Mouse (Mus musculus): ENCODE measurements around the gene Adamts3. TPM values are rescaled to one million over a fixed set of nuclear protein-coding genes. Genes with fewer than 3 reads are reported as not detected.

Gene Adamts3
- polyA plus RNA-seq, 1 experiment from 2014 or later, result 3.9 TPM

GRCm38 (mm10) chr5:89672950-89673349 is 210.2 kb downstream of the Adamts3 start:
- ATAC-seq (ENCODE audit: low FRiP score, low TSS enrichment) (no peak), DNase-seq (no peak)
- H3K4me1 ChIP-seq (ENCODE audit: control insufficient read depth, insufficient read depth, low read length), result no peaks in the 10 kb centered on the region
- no peaks in the 10 kb centered on the region for H3K9me3 ChIP-seq (ENCODE audit: control insufficient read depth, low read length)
- no peak overlapping the region for H3K9ac ChIP-seq (replicated peaks; ENCODE audit: low read length)
- no peak overlapping the region for H3K4me3 ChIP-seq (replicated peaks; ENCODE audit: low read depth, low read length)
- H3K36me3 ChIP-seq (ENCODE audit: control insufficient read depth, insufficient read depth, low read length), result no peaks in the 10 kb centered on the region
- WGBS, result 77% methylated on average over 4 of the region's 4 CpGs
- H3K27me3 ChIP-seq (ENCODE audit: control insufficient read depth, insufficient read depth, low read length), result no peaks in the 10 kb centered on the region
- H3K27ac ChIP-seq (replicated peaks; ENCODE audit: low read depth, low read length), result no peak overlapping the region
- no peak overlapping the region for H3K4me2 ChIP-seq (ENCODE audit: low read length)

- Histone ChIP-seq H3K9me3 (ENCODE audit: control insufficient read depth, low read length) (no peaks in the 10 kb centered on the region), H3K4me2 (ENCODE audit: low read length) (no peak overlapping the region), H3K27ac (replicated peaks; ENCODE audit: low read depth, low read length) (no peak overlapping the region), H3K9ac (replicated peaks; ENCODE audit: low read length) (no peak overlapping the region), H3K27me3 (ENCODE audit: control insufficient read depth, insufficient read depth, low read length) (no peaks in the 10 kb centered on the region), H3K4me1 (ENCODE audit: control insufficient read depth, insufficient read depth, low read length) (no peaks in the 10 kb centered on the region), H3K36me3 (ENCODE audit: control insufficient read depth, insufficient read depth, low read length) (no peaks in the 10 kb centered on the region), H3K4me3 (replicated peaks; ENCODE audit: low read depth, low read length) (no peak overlapping the region)
- WGBS, result 91% methylated on average over 1 of the region's 1 CpGs
- DNase-seq, result no peak
- no peak for ATAC-seq (ENCODE audit: low FRiP score, low TSS enrichment)
These were observed 228.8 kb downstream of the Adamts3 start for GRCm38 (mm10) chr5:89654327-89654726.

GRCm38 (mm10) chr5:89653862-89654261 is 229.3 kb downstream of the Adamts3 start:
- DNase-seq (no peak), ATAC-seq (ENCODE audit: low FRiP score, low TSS enrichment) (no peak)
- H3K4me1 ChIP-seq (ENCODE audit: control insufficient read depth, insufficient read depth, low read length), result no peaks in the 10 kb centered on the region
- WGBS, result 89% methylated on average over 2 of the region's 2 CpGs
- no peak overlapping the region for H3K9ac ChIP-seq (replicated peaks; ENCODE audit: low read length)
- H3K4me3 ChIP-seq (replicated peaks; ENCODE audit: low read depth, low read length), result no peak overlapping the region
- no peaks in the 10 kb centered on the region for H3K27me3 ChIP-seq (ENCODE audit: control insufficient read depth, insufficient read depth, low read length)
- H3K4me2 ChIP-seq (ENCODE audit: low read length), result no peak overlapping the region
- H3K27ac ChIP-seq (replicated peaks; ENCODE audit: low read depth, low read length), result no peak overlapping the region
- H3K9me3 ChIP-seq (ENCODE audit: control insufficient read depth, low read length), result no peaks in the 10 kb centered on the region
- H3K36me3 ChIP-seq (ENCODE audit: control insufficient read depth, insufficient read depth, low read length), result no peaks in the 10 kb centered on the region

GRCm38 (mm10) chr5:89646940-89647339 is 236.2 kb downstream of the Adamts3 start:
- DNase-seq, result no peak
- Histone ChIP-seq H3K4me3 (replicated peaks; ENCODE audit: low read depth, low read length) (no peak overlapping the region), H3K4me2 (ENCODE audit: low read length) (no peak overlapping the region), H3K27me3 (ENCODE audit: control insufficient read depth, insufficient read depth, low read length) (no peaks in the 10 kb centered on the region), H3K27ac (replicated peaks; ENCODE audit: low read depth, low read length) (no peak overlapping the region), H3K9me3 (ENCODE audit: control insufficient read depth, low read length) (no peaks in the 10 kb centered on the region), H3K9ac (replicated peaks; ENCODE audit: low read length) (no peak overlapping the region), H3K4me1 (ENCODE audit: control insufficient read depth, insufficient read depth, low read length) (no peaks in the 10 kb centered on the region), H3K36me3 (ENCODE audit: control insufficient read depth, insufficient read depth, low read length) (no peaks in the 10 kb centered on the region)
- ATAC-seq (ENCODE audit: low FRiP score, low TSS enrichment), result no peak

GRCm38 (mm10) chr5:89635434-89635833 is 247.7 kb downstream of the Adamts3 start:
- H3K4me2 ChIP-seq (ENCODE audit: low read length), result no peak overlapping the region
- ATAC-seq (ENCODE audit: low FRiP score, low TSS enrichment), result no peak
- no peaks in the 10 kb centered on the region for H3K4me1 ChIP-seq (ENCODE audit: control insufficient read depth, insufficient read depth, low read length)
- 86% methylated on average over 2 of the region's 2 CpGs for WGBS
- no peaks in the 10 kb centered on the region for H3K36me3 ChIP-seq (ENCODE audit: control insufficient read depth, insufficient read depth, low read length)
- H3K9me3 ChIP-seq (ENCODE audit: control insufficient read depth, low read length), result no peaks in the 10 kb centered on the region
- DNase-seq, result no peak
- no peak overlapping the region for H3K4me3 ChIP-seq (replicated peaks; ENCODE audit: low read depth, low read length)
- no peak overlapping the region for H3K27ac ChIP-seq (replicated peaks; ENCODE audit: low read depth, low read length)
- no peak overlapping the region for H3K9ac ChIP-seq (replicated peaks; ENCODE audit: low read length)
- no peaks in the 10 kb centered on the region for H3K27me3 ChIP-seq (ENCODE audit: control insufficient read depth, insufficient read depth, low read length)

GRCm38 (mm10) chr5:89631599-89631998 is 251.5 kb downstream of the Adamts3 start:
- 78% methylated on average over 1 of the region's 1 CpGs for WGBS
- DNase-seq, result no peak

More at GRCm38 (mm10) chr5:89631599-89631998, 251.5 kb downstream of the Adamts3 start:
- no peaks in the 10 kb centered on the region for H3K4me1 ChIP-seq (ENCODE audit: control insufficient read depth, insufficient read depth, low read length)
- no peaks in the 10 kb centered on the region for H3K36me3 ChIP-seq (ENCODE audit: control insufficient read depth, insufficient read depth, low read length)
- no peaks in the 10 kb centered on the region for H3K9me3 ChIP-seq (ENCODE audit: control insufficient read depth, low read length)
- H3K27me3 ChIP-seq (ENCODE audit: control insufficient read depth, insufficient read depth, low read length), result no peaks in the 10 kb centered on the region
- no peak overlapping the region for H3K4me2 ChIP-seq (ENCODE audit: low read length)
- no peak overlapping the region for H3K27ac ChIP-seq (replicated peaks; ENCODE audit: low read depth, low read length)
- no peak overlapping the region for H3K4me3 ChIP-seq (replicated peaks; ENCODE audit: low read depth, low read length)
- H3K9ac ChIP-seq (replicated peaks; ENCODE audit: low read length), result no peak overlapping the region
- ATAC-seq (ENCODE audit: low FRiP score, low TSS enrichment), result no peak

Measured in midbrain, embryonic 14.5 days (tissue).